In genomic region chr3:35315162-35315561, GRCm38 (mm10) we compare ENCODE assay signal across 23 mouse cellular contexts.
A peak's percentile ranks its signal among the peaks of the same experiment; 100 is the strongest.
DNase-seq lines count a peak whose midpoint lies in the region; ATAC-seq and TF ChIP-seq lines count a peak whose summit lies in the region.
"Had no signal": no experiment of that assay in that cellular context is flagged by ENCODE, and none has a peak within 500 bp of the region (broad histone marks: within the 10 kb centered on the region; RNA-seq: fewer than 3 reads in every experiment).

No protein-coding gene starts in this region.

- H3K27me3 ChIP-seq in forebrain, embryonic 14.5 days (replicated peaks; ENCODE audit: control insufficient read depth, insufficient read depth, low read length): no peaks in the 10 kb centered on the region
- no peaks in the 10 kb centered on the region for H3K27me3 ChIP-seq in forebrain, embryonic 16.5 days (replicated peaks; ENCODE audit: control insufficient read depth, insufficient read depth, low read length)
- 0 out of 2 replicates have a peak, but pooled peaks cover 3% of the 10 kb centered on the region for H3K27me3 ChIP-seq in hindbrain, embryonic 13.5 days
- no peaks in the 10 kb centered on the region for H3K27me3 ChIP-seq in hindbrain, embryonic 11.5 days (ENCODE audit: control insufficient read depth, insufficient read depth, low read length)
- no peaks in the 10 kb centered on the region for H3K27me3 ChIP-seq in hindbrain, postnatal 0 days (ENCODE audit: insufficient read depth, low read length)
- no peaks in the 10 kb centered on the region for H3K27me3 ChIP-seq in hindbrain, embryonic 14.5 days (ENCODE audit: control insufficient read depth, insufficient read depth, low read length)
- H3K27me3 ChIP-seq: CH12.LX; embryonic facial prominence, embryonic 12.5 days; forebrain, embryonic 13.5 days had no signal

- H3K9ac ChIP-seq in forebrain, embryonic 14.5 days (ENCODE audit: low read length): no peak overlapping the region
- no peak overlapping the region for H3K9ac ChIP-seq in forebrain, embryonic 16.5 days (replicated peaks; ENCODE audit: low read depth, low read length)
- no peak overlapping the region for H3K9ac ChIP-seq in hindbrain, embryonic 13.5 days
- H3K9ac ChIP-seq in hindbrain, embryonic 11.5 days (ENCODE audit: low read depth, low read length): no peak overlapping the region
- no peak overlapping the region for H3K9ac ChIP-seq in hindbrain, postnatal 0 days (replicated peaks; ENCODE audit: low read length)
- H3K9ac ChIP-seq in hindbrain, embryonic 14.5 days: no peak overlapping the region
- H3K9ac ChIP-seq: embryonic facial prominence, embryonic 12.5 days; forebrain, embryonic 13.5 days; forebrain, postnatal 0 days had no signal

- 74% methylated on average over 6 of the region's 6 CpGs for WGBS in forebrain, embryonic 14.5 days
- WGBS in forebrain, embryonic 16.5 days: 76% methylated on average over 6 of the region's 6 CpGs
- 62% methylated on average over 6 of the region's 6 CpGs for WGBS in hindbrain, embryonic 13.5 days
- 84% methylated on average over 6 of the region's 6 CpGs for WGBS in hindbrain, embryonic 11.5 days
- 47% methylated on average over 6 of the region's 6 CpGs for WGBS in hindbrain, postnatal 0 days
- 61% methylated on average over 6 of the region's 6 CpGs for WGBS in hindbrain, embryonic 14.5 days

- TF ChIP-seq CTCF in hindbrain, postnatal 0 days (IDR thresholded peaks at IDR 0.05; ENCODE audit: low read depth): no peak

- no peak overlapping the region for H3K4me3 ChIP-seq in forebrain, embryonic 14.5 days (ENCODE audit: low read depth, low read length)
- H3K4me3 ChIP-seq in forebrain, embryonic 16.5 days (replicated peaks; ENCODE audit: low read length): no peak overlapping the region
- no peak overlapping the region for H3K4me3 ChIP-seq in hindbrain, embryonic 13.5 days
- no peak overlapping the region for H3K4me3 ChIP-seq in hindbrain, embryonic 11.5 days (ENCODE audit: low read depth, low read length)
- no peak overlapping the region for H3K4me3 ChIP-seq in hindbrain, postnatal 0 days (ENCODE audit: low read length)
- no peak overlapping the region for H3K4me3 ChIP-seq in hindbrain, embryonic 14.5 days (replicated peaks; ENCODE audit: low read length)
- H3K4me3 ChIP-seq: embryonic facial prominence, embryonic 10.5 days; embryonic facial prominence, embryonic 12.5 days; forebrain, embryonic 13.5 days had no signal

- H3K27ac ChIP-seq in forebrain, embryonic 14.5 days (ENCODE audit: low read depth, low read length): no peak overlapping the region
- H3K27ac ChIP-seq in forebrain, embryonic 16.5 days (ENCODE audit: low read length): no peak overlapping the region
- no peak overlapping the region for H3K27ac ChIP-seq in hindbrain, embryonic 13.5 days
- no peak overlapping the region for H3K27ac ChIP-seq in hindbrain, embryonic 11.5 days (ENCODE audit: low read depth, low read length)
- no peak overlapping the region for H3K27ac ChIP-seq in hindbrain, postnatal 0 days
- H3K27ac ChIP-seq in hindbrain, embryonic 14.5 days: no peak overlapping the region
- H3K27ac ChIP-seq: embryonic facial prominence, embryonic 10.5 days; embryonic facial prominence, embryonic 12.5 days; forebrain, embryonic 13.5 days had no signal

- H3K9me3 ChIP-seq in forebrain, embryonic 14.5 days (replicated peaks; ENCODE audit: control insufficient read depth, low read length): no peaks in the 10 kb centered on the region
- no peaks in the 10 kb centered on the region for H3K9me3 ChIP-seq in forebrain, embryonic 16.5 days (ENCODE audit: control insufficient read depth, low read length)
- H3K9me3 ChIP-seq in hindbrain, embryonic 13.5 days: no peaks in the 10 kb centered on the region
- H3K9me3 ChIP-seq in hindbrain, embryonic 11.5 days (ENCODE audit: control insufficient read depth, low read length): no peaks in the 10 kb centered on the region
- no peaks in the 10 kb centered on the region for H3K9me3 ChIP-seq in hindbrain, postnatal 0 days (ENCODE audit: low read length)
- no peaks in the 10 kb centered on the region for H3K9me3 ChIP-seq in hindbrain, embryonic 14.5 days (ENCODE audit: control insufficient read depth, low read length)
- H3K9me3 ChIP-seq: embryonic facial prominence, embryonic 10.5 days; embryonic facial prominence, embryonic 12.5 days; forebrain, embryonic 13.5 days had no signal

- no peaks in the 10 kb centered on the region for H3K36me3 ChIP-seq in forebrain, embryonic 14.5 days (ENCODE audit: control insufficient read depth, insufficient read depth, low read length)
- no peaks in the 10 kb centered on the region for H3K36me3 ChIP-seq in forebrain, embryonic 16.5 days (ENCODE audit: control insufficient read depth, insufficient read depth)
- no peaks in the 10 kb centered on the region for H3K36me3 ChIP-seq in hindbrain, embryonic 13.5 days
- no peaks in the 10 kb centered on the region for H3K36me3 ChIP-seq in hindbrain, embryonic 11.5 days (ENCODE audit: control insufficient read depth, insufficient read depth, low read length)
- no peaks in the 10 kb centered on the region for H3K36me3 ChIP-seq in hindbrain, postnatal 0 days (ENCODE audit: insufficient read depth, low read length)
- no peaks in the 10 kb centered on the region for H3K36me3 ChIP-seq in hindbrain, embryonic 14.5 days (replicated peaks; ENCODE audit: control insufficient read depth, insufficient read depth)
- H3K36me3 ChIP-seq: embryonic facial prominence, embryonic 10.5 days; embryonic facial prominence, embryonic 12.5 days; G1E had no signal

- no peak for DNase-seq in forebrain, embryonic 14.5 days (ENCODE audit: low spot score)
- no peak for DNase-seq in hindbrain, embryonic 11.5 days (ENCODE audit: low spot score)
- peak; percentile 12 for DNase-seq in hindbrain, postnatal 0 days (ENCODE audit: low spot score)
- no peak for DNase-seq in hindbrain, embryonic 14.5 days (ENCODE audit: low spot score)
- DNase-seq: adrenal gland, adult 8-10 months; adrenal gland, postnatal 14 days; adrenal gland, postnatal 36 days; B cell, adult 2 months; cerebellum, adult 11-12 months; cerebellum, adult 2 months; cerebellum, adult 9-10 months; cerebellum, postnatal 25 days; forebrain, postnatal 0 days had no signal

- H3K4me2 ChIP-seq in forebrain, embryonic 14.5 days (ENCODE audit: low read length): no peak overlapping the region
- H3K4me2 ChIP-seq in forebrain, embryonic 16.5 days (ENCODE audit: low read length): no peak overlapping the region
- no peak overlapping the region for H3K4me2 ChIP-seq in hindbrain, embryonic 13.5 days
- H3K4me2 ChIP-seq in hindbrain, embryonic 11.5 days (replicated peaks; ENCODE audit: low read depth, low read length): no peak overlapping the region
- no peak overlapping the region for H3K4me2 ChIP-seq in hindbrain, postnatal 0 days (ENCODE audit: low read depth, low read length)
- H3K4me2 ChIP-seq in hindbrain, embryonic 14.5 days (replicated peaks): no peak overlapping the region
- H3K4me2 ChIP-seq: embryonic facial prominence, embryonic 12.5 days; forebrain, embryonic 13.5 days had no signal

- H3K4me1 ChIP-seq in forebrain, embryonic 14.5 days (ENCODE audit: control insufficient read depth, insufficient read depth, low read length): no peaks in the 10 kb centered on the region
- no peaks in the 10 kb centered on the region for H3K4me1 ChIP-seq in forebrain, embryonic 16.5 days (replicated peaks; ENCODE audit: control insufficient read depth, insufficient read depth, low read length)
- H3K4me1 ChIP-seq in hindbrain, embryonic 13.5 days (replicated peaks): peaks cover 4% of the 10 kb centered on the region
- H3K4me1 ChIP-seq in hindbrain, embryonic 11.5 days (replicated peaks; ENCODE audit: control insufficient read depth, insufficient read depth, low read length): no peaks in the 10 kb centered on the region; the same call in 1 of the 2 replicates
- no peaks in the 10 kb centered on the region for H3K4me1 ChIP-seq in hindbrain, postnatal 0 days (ENCODE audit: insufficient read depth, low read length)
- no peaks in the 10 kb centered on the region for H3K4me1 ChIP-seq in hindbrain, embryonic 14.5 days (replicated peaks; ENCODE audit: control insufficient read depth, insufficient read depth, low read length)

- ATAC-seq in forebrain, embryonic 14.5 days: peak; percentile 62; the same call in 1 of the 2 replicates
- no peak for ATAC-seq in forebrain, embryonic 16.5 days
- ATAC-seq in hindbrain, embryonic 13.5 days (ENCODE audit: low FRiP score): peak; percentile 68; the same call in 1 of the 2 replicates
- ATAC-seq in hindbrain, embryonic 11.5 days (ENCODE audit: low FRiP score): no peak
- ATAC-seq in hindbrain, postnatal 0 days: no peak
- ATAC-seq in hindbrain, embryonic 14.5 days (ENCODE audit: low FRiP score): no peak
- ATAC-seq: activated CD4-positive, CD25-positive, alpha-beta regulatory T cell, adult 4 months; CD4-positive, CD25-positive, alpha-beta regulatory T cell, adult 4 months; forebrain, embryonic 13.5 days; forebrain, postnatal 0 days; Patski had no signal

Comparison
In these comparisons a context has a peak if more than half of its experiments do, and no peak if none do; other contexts are left out.
1. ATAC-seq: peak in forebrain, embryonic 14.5 days (single experiment) and hindbrain, embryonic 13.5 days (single experiment); none in forebrain, embryonic 16.5 days (single experiment), hindbrain, embryonic 11.5 days (single experiment), hindbrain, postnatal 0 days (single experiment) and hindbrain, embryonic 14.5 days (single experiment).